Mouse (Mus musculus) B cell, adult 2 months (primary cell): ENCODE measurements around the gene Prkca.
A peak's percentile ranks its signal among the peaks of the same experiment; 100 is the strongest.

Source experiments
- DNase-seq, 2 experiments: peaks; one replicate each; pipeline ENCODE4 v3.0.0; 2022

Prkca gene

GRCm38 (mm10) chr11:108294305-108294813, 49.4 kb downstream of the Prkca start:
- DNase-seq, result no peak

GRCm38 (mm10) chr11:108293843-108294242, 49.9 kb downstream of the Prkca start:
- no peak for DNase-seq

- no peak for DNase-seq
Observed at GRCm38 (mm10) chr11:108289192-108289591, 54.5 kb downstream of the Prkca start.

GRCm38 (mm10) chr11:108287321-108287720, 56.4 kb downstream of the Prkca start:
- DNase-seq, result no peak

GRCm38 (mm10) chr11:108285046-108285445, 58.7 kb downstream of the Prkca start:
- DNase-seq, result no peak

GRCm38 (mm10) chr11:108282850-108283459, 60.8 kb downstream of the Prkca start:
- DNase-seq, result no peak

GRCm38 (mm10) chr11:108279748-108280373, 63.9 kb downstream of the Prkca start:
- DNase-seq, result no peak

GRCm38 (mm10) chr11:108277096-108277495, 66.6 kb downstream of the Prkca start:
- DNase-seq, result no peak

- DNase-seq, result no peak
Observed at GRCm38 (mm10) chr11:108276148-108276547, 67.6 kb downstream of the Prkca start.

GRCm38 (mm10) chr11:108274046-108274445, 69.7 kb downstream of the Prkca start:
- no peak for DNase-seq

- DNase-seq, result peak in 1 of 2 experiments; percentile 12
Observed at GRCm38 (mm10) chr11:108273415-108273965, 70.2 kb downstream of the Prkca start.

GRCm38 (mm10) chr11:108272601-108273414, 70.9 kb downstream of the Prkca start:
- peak; percentile 36 to 41 for DNase-seq

- no peak for DNase-seq
Observed at GRCm38 (mm10) chr11:108271305-108271704, 72.4 kb downstream of the Prkca start.

- DNase-seq, result no peak
Observed at GRCm38 (mm10) chr11:108269516-108269915, 74.2 kb downstream of the Prkca start.

- peak in 1 of 2 experiments; percentile 39 for DNase-seq
Observed at GRCm38 (mm10) chr11:108268421-108269322, 75.1 kb downstream of the Prkca start.

GRCm38 (mm10) chr11:108267825-108268224, 75.9 kb downstream of the Prkca start:
- DNase-seq, result peak; percentile 45 to 51

GRCm38 (mm10) chr11:108267066-108267465, 76.7 kb downstream of the Prkca start:
- DNase-seq, result no peak

GRCm38 (mm10) chr11:108263868-108264267, 79.9 kb downstream of the Prkca start:
- DNase-seq, result no peak

GRCm38 (mm10) chr11:108263406-108263805, 80.3 kb downstream of the Prkca start:
- no peak for DNase-seq

- DNase-seq, result peak; percentile 45 to 54
Observed at GRCm38 (mm10) chr11:108261751-108262160, 82.0 kb downstream of the Prkca start.

GRCm38 (mm10) chr11:108260775-108261517, 82.8 kb downstream of the Prkca start:
- DNase-seq, result no peak
